Mouse (Mus musculus) urinary bladder, postnatal 14 days (tissue): ENCODE measurements around the gene Stat6.

ENCODE experiments used
- DNase-seq: peaks from one replicate; pipeline ENCODE4 v3.0.0; 2021; ENCODE audit warnings: low spot score

Gene Stat6

DNA sequence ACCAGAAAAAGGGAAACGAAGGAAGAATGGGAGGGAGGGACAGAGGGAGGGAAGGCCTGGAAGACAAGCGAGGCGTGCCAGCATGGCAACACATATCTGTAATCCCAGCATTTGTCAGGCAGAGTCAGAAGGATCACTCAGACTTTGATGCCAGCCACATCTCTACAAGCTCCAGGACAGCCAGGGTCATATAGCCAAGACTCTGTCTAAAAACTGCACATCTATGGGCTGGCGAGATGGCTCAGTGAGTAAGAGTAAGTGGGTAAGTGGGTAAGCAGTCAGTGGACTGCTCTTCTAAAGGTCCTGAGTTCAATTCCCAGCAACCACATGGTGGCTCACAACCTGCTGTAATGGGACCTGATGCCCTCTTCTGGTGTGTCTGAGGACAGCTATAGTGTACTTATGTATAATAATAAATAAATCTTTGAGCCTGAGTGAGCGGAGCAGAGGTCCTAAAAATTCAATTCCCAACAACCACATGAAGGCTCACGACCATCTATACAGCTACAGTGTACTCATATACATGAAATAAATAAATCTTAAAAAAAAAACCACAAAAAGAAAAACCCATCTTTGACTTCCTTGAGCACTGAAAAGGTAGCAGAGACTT, 31.4 kb downstream of the Stat6 start:
- DNase-seq, result no peak

DNA sequence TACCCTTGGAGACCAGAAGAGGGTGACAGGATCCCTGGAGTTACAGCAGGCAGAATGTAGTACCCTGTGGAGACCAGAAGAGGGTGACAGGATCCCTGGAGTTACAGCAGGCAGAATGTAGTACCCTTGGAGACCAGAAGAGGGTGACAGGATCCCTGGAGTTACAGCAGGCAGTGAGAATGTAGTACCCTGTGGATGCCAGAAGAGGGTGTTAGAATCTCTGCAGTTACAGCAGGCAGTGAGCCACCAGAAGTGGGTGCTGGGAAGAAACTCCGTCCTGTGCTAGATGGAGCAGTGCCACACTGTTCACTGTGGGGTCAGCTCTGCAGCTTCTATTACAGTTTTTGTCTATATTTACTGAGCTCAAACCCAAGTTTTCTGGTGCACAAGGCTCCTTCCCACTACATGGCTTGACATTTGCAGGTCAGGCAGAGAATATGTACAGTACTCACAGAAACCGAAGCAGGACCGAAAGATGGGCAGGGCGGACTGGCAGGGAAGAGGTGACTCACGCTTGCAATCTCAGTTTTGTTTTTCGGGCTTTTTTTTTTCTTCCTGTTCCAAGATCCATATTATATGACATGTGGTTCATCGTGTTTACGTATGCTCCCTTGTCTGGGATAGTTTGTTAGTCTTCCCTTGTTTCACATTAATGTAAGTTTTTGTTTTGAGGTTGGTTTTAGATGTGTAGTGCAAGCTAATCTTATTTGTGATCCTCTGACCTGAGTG, 32.2 kb downstream of the Stat6 start:
- peak; percentile 93 for DNase-seq

DNA sequence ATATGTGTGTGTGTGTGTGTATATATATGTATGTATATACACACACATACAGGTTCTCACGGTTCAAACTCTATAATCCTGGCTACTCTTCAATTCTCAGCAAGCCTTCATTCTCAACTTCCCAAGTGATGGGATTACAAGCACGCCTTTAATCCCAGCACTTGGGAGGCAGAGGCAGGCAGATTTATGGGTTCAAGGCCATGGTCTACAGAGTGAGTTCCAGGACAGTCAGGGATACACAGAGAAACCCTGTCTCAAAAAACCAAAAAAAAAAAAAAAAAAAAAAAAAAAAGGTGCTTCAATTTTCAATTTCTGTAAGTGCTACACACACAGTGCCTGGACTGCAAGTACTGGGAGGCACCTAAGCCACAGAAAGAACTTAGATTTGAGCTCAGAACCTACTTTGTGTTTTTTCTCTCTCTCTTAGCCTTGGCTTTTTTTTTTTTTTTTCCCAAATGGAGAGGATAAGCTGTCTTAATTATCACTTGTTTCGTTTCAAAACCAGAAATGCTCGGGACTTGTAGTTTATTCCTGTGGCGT, 33.1 kb downstream of the Stat6 start:
- DNase-seq, result no peak

DNA sequence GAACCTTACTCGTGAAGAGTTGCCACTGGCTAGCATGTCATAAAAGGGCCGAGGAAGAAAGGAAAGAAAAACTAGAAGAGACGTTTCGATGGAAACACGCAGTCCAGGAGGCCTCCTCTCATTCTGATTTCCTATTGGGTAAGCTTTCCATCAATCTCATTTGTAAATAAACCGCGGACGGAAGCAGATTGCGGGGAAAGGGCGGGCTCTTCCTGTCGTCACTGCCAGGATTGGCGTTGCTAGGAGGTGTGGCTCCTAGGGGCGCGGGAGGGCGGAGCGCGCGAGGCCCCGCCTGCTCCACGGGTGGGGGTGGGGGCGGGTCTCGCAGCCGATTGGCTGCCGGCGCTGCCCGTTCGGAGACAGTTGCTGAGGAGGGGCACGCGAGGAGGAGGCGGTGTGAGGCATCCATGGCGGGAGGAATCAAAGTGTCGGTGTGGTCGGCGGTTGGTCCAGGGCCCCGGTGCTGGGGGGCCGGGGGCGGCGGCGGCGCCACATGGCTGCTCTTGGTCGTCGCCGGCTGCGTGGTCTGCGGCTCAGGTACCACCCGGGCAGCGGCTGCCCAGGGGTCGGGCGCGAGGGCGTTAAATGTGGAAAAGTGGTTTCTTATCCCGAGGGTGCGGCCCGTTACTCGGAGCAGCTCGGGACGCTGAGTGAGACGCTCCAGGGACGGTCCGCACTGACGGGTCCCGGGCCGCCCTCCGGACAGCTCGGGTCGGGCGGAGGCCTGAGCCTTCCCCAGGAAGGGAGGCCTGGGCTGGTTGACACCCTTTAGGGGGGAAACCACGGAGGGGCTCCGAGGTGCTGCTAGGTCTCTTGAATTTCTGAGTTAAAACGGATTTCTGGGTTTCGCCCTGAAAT, 34.1 kb downstream of the Stat6 start:
- DNase-seq, result peak; percentile 93

- peak; percentile 68 for DNase-seq
Observed at GRCm38 (mm10) chr10:127677591-127678336, 35.0 kb downstream of the Stat6 start.

GRCm38 (mm10) chr10:127679208-127679607, 36.4 kb downstream of the Stat6 start:
- DNase-seq, result no peak

- no peak for DNase-seq
Observed at GRCm38 (mm10) chr10:127679881-127680280, 37.1 kb downstream of the Stat6 start.

DNA sequence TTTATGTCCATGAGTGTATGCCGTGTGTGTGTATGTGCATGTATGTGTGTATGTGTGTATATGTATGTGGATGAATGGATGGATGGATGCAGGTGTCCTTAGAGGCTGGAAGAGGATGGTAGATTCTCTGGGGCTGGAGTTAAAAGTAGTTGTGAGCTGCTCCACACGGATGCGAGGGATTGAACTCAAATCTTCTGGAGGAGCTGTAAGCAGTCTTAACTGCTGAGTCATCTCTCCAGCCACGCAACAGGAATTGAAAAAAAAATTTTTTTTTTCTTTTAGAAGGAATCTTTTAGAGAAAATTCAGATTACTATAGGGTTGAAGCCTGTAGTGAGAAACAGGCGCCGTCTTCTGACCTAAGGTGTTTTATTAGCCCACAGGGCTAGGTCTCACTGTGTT, 40.1 kb downstream of the Stat6 start:
- no peak for DNase-seq

DNA sequence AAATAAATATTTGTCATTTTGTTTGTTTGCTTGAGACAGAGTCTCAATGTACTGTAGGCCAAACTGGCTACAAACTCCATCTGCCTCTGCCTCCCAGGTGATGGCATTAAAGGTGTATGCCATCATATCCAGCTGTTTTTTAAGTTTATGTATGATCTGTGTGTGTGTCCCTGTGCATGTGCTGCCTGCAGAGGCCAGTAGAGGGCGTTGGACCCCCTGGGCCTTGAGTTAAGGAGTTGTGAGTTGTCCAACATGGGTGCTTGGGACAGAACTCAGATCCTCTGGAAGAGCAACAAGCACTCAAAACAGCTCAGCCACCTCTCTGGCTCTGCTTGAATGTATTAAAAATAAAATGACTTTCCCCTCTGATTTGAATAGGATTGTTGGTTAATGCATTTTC, 48.3 kb downstream of the Stat6 start:
- no peak for DNase-seq

GRCm38 (mm10) chr10:127694636-127695035, 51.9 kb downstream of the Stat6 start:
- DNase-seq, result no peak

DNA sequence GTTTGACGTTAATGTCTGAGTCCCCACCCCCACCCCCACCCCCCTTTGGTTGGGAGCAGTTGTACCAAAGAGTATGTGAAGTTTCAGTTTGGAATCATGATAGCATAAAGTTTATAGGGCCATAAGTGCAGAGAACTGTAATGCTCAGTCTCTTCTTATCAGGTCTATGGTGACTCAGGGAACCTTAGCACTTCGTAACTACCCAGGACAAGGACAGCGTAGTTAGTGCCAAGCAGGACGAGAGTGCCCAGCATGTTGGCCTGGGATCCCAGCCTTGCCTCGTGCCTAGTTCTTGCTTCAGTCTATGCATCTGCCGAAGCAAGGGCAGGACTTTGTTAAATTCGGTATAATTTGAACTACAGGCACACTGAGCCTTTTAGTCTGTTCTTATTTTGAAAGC, 53.0 kb downstream of the Stat6 start:
- DNase-seq, result no peak

DNA sequence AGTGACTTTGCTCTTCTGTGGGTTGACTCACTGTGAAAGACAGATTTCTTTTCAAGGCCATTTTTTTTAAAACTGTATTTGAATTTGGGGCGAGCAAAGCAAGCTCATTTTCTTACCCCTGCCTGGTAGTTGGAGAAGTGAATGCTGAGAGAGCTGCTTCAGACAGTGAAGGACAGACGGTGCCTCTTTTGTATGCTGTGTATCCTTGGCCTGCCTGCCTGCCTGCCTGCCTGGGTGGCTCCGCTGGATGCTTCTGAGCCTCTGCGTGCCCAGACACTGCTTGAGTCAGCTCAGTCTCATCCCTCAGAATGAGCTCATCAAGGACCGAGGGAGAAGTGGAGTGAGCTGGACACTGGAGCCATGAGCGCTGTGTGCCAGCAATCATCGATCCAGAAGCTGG, 56.2 kb downstream of the Stat6 start:
- no peak for DNase-seq

GRCm38 (mm10) chr10:127703299-127703698, 60.5 kb downstream of the Stat6 start:
- DNase-seq, result no peak

- no peak for DNase-seq
Observed at GRCm38 (mm10) chr10:127704293-127704692, 61.5 kb downstream of the Stat6 start.

DNA sequence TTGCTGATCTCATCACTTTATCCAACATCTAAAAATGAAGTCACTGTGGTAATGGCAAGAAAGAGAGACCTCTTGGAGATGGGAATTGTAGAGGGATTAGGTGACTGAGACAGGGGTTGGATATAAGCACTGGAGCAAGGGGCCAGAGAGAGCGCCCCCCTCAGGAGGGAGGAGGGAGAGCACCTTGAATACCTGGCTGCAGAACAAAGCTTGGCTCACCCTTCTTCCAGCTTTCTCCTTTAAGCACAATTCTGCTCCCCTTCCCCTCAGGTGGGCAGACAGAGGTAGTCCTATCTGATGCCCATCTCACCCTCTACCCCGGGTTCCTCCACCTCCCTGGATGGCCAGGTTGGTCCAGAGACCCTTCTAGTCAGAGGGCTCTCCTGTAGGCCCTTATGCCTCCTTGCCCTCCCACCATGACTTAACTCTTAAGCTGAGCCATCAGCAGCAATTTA, 62.0 kb downstream of the Stat6 start, which contains the start of gene Myo1a:
TSS of gene Myo1a (plus strand) at position 405 of the 455 bp plus-strand sequence.
- DNase-seq, result no peak

GRCm38 (mm10) chr10:127705783-127706182, 63.0 kb downstream of the Stat6 start:
- no peak for DNase-seq

- no peak for DNase-seq
Observed at GRCm38 (mm10) chr10:127707721-127708120, 64.9 kb downstream of the Stat6 start.

GRCm38 (mm10) chr10:127708850-127709370, 66.1 kb downstream of the Stat6 start:
- DNase-seq, result no peak

- DNase-seq, result no peak
Observed at GRCm38 (mm10) chr10:127710331-127710730, 67.5 kb downstream of the Stat6 start.
